Mouse (Mus musculus) lung, postnatal 0 days (tissue): ENCODE data around the gene Cdkn1c.

Source experiments
- CTCF ChIP-seq: IDR thresholded peaks from 2 replicates; pipeline ENCODE4 v1.5.1; 2016; ENCODE audit warnings: antibody characterized with exemption, mild to moderate bottlenecking
- EP300 ChIP-seq: IDR thresholded peaks from 2 replicates; pipeline ENCODE4 v1.6.1; 2016; ENCODE audit warnings: antibody characterized with exemption, mild to moderate bottlenecking, control low read depth

DNA sequence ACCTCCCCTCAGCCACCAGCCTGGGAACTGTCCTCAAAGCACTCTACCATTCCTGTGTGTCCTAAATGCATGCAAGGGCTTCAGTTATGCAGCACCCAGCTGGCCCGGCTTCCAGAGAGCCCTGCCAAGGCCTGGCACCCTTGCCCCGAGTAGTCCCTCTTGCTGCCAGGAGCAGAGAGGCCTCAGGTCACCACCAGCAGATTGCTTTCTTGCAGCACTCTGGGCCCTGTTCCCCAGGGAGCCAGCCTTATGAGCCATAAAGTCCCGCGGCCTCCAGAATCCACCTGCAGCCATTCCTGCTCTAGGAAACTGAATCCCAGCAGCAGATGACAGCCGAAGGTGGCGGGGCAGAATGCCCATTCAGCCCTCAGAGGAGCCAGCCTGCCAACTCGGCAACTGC is 27.5 kb downstream of the Cdkn1c start:
- TF ChIP-seq CTCF (no peak), EP300 (no peak)
